Mouse (Mus musculus): ENCODE results near the gene Gucd1. TPM values are rescaled to one million over a fixed set of nuclear protein-coding genes. Genes with fewer than 3 reads are reported as not detected.
"Not testable (repeated sequence)": the region's sequence is repeated elsewhere in the genome, so short reads cannot be mapped to it uniquely, and the experiment has no call there.

Gucd1 gene
- polyA plus RNA-seq, 3 experiments from 2014 or later: 14.3 to 18.4 (median 17.1) TPM

DNA sequence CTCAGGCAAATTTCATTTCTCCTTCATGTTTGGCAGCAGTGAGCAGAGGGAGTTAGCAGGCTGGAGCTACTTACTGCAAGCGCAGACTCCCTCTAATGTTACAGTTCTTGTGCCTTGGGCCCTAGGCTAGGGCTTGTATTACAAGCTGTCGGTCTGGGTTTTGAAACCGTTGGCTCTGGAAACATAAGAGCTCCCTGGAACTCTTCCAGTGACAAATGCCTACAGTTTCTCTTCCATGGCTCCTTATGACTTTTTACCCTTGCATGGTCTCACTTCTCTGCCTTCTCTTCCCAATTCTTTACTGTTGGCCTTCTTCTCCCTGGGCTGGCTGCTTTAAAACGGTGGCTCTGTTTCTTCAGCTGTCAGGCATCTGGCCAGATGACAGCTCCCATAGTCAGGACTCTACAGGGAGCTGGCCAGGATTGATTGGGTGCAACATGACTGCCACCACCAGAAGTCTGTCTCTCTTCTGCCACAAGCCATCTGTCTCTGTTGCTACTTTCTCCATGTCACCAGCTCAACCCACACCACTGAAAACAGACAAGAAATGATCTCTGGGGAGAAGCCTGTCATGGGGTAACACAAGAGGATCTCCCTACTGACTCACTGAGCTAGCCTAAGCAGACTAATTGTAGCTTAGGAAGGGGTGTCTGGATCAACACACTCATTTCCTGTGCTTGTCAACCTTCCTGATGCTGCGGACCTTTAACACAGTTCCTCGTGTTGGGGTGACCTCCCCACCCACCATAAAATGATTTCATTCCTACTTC is 51.8 kb downstream of the Gucd1 start:
- ATAC-seq: no peak

- no peak for ATAC-seq
Measured at GRCm38 (mm10) chr10:75462728-75463127, 55.0 kb downstream of the Gucd1 start.

DNA sequence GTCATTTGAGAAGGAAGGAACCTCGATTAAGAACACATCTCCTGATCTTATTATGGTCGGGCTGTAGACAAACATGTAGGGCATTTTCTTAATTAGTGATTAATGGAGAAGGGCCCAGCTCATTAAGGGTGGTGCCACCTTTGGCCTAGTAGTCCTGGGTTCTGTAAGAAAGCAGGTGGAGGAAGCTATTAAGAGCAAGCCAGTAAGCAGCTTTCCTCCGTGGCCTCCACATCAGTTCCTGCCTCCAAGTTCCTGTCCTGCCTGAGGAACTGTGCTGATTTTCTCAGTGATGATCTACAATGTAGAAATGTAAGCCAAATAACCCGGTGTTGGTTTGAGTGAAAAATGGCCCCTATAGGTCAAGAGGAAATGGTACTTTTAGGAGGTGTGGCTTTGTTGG is 59.4 kb downstream of the Gucd1 start:
- no peak for ATAC-seq

DNA sequence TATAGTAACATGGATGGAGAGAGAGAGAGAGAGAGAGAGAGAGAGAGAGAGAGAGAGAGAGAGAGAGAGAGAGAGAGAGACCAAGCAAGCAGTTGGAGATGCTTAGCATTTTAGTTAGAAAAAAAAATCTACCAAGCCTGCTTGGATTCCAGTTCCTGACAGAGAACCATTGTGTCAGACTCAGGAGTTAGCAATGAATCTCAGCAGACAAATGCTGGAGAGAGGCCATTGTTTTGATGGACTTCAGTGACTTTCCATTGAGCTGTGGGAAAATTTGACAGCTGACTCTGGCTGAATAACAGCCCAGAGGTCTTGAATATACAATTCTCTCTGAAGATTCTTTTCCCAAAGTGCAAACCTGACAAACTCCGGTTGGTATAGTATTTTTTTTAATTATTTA is 59.9 kb downstream of the Gucd1 start:
- ATAC-seq: no peak

GRCm38 (mm10) chr10:75456061-75456831 is 61.5 kb downstream of the Gucd1 start:
- ATAC-seq: not testable (repeated sequence)

DNA sequence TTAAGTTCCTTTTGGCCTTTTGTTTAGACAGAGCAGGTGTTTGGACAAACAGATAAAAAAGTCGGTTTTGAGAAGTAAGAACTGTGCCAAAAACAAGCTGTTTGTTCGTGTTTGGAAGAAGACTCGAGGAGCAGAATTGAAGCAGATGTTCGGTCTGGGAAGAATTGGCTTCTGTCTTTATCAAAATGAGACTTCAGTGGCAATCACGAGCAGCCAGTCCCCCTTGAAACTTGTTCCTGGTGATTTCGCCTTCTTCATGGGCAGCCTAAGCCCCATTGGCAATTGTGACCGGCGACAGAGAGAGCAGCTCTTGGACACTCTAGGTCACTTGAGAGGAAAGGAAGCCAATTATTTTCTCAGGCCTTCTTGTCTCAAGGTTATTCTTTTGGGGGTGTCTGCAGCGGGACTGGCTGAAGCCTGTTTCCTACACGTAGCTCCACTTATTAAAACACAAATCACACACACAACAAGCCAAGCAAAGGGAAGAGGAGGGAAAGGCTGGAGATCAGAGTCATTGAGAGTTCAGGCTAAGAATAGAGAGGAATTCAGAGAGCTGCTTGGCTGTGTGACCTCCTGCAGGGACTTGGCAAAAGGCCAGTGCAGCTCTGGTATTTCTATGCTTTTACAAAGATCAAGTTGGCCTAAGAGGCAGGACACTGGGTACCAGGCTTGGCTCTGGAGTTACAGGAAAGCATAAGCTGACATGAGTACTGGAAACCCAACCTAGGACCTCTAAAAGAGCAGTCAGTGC is 66.6 kb downstream of the Gucd1 start:
- ATAC-seq: no peak

GRCm38 (mm10) chr10:75450331-75450730 is 67.4 kb downstream of the Gucd1 start:
- ATAC-seq: no peak

DNA sequence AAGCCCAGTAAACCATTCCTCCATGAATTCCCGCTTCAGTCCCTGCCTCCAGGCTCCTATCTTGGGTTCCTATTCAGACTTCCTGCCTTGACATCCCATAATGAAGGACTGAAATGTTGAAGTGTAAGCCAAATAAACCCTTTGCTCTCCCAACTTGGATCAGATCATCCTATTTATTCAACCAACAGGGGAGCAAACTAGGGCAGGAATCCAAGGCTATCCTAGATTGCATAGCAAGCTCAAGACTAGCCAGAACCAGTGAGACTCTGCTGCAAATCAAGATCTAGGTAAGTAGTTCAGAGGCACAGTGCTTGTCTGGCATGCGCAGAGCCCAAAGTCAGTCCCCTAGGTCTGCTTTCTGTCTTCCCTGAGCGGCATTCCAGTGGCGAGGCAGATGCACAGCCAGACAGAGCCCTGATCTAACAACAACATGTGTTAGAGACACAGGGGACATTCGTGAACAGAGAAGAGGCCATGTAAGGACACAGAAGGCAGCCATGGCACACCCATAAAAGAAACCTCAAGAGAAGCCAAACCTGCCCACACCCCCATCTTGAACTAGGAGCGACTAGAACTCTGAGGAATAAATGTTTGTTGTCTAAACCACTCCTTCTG is 68.9 kb downstream of the Gucd1 start:
- ATAC-seq: no peak

DNA sequence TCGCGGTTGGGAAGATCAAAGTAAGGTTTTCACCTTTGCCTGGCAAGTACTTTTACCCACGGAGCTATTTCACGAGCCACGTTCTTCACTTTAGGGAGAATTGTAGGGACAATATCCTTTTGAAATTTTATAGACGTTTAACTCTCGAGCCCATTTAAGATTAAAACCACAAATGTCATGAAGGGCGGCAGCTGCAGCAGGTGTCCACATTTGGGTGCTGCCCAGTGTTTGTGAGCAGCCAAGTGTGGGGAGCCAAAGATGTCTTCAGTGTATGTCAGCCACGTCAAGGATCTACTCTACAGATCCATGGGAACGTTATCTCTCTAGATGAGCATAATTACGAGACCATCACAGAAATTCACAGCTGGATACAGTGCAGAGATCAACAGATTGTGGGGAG is 70.3 kb downstream of the Gucd1 start:
- ATAC-seq: no peak

- peak; percentile 89 for ATAC-seq
Measured at GRCm38 (mm10) chr10:75446501-75447083, 71.2 kb downstream of the Gucd1 start.

GRCm38 (mm10) chr10:75445030-75445429 is 72.7 kb downstream of the Gucd1 start:
- ATAC-seq: no peak

DNA sequence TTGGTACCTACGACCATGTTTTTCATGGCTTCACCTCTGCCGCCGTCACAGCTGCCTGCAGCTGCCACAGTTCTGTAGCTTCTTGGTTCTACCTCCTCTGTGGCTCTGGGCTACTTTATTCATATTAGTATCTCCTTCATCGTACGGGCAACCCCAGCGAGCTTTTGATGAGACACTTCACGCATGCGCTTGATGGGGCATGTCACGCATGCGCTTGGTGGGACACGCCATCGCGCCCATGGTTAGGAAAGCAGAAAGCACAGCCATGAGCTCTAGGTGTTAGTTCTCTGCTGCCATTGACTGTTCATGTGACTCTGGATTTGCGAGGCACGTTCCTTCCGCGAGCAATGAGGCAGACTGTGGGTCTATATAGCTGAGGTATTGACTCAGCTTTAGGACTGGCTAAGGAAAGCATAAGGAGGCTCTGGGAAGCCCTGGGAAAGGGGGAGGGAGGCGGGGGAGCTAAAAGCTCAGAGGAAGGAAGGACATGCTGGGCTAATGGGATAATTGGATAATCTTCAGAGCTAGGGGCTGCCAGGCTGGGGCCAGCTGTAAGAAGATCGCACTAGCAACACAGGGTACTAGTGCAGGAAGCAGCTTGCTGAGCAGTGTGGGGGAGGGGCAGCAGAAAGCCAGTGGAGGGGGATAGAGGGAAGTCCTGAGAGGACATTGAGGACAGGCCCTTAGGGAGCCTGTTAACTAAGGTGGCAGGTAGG is 73.5 kb downstream of the Gucd1 start:
- no peak for ATAC-seq

DNA sequence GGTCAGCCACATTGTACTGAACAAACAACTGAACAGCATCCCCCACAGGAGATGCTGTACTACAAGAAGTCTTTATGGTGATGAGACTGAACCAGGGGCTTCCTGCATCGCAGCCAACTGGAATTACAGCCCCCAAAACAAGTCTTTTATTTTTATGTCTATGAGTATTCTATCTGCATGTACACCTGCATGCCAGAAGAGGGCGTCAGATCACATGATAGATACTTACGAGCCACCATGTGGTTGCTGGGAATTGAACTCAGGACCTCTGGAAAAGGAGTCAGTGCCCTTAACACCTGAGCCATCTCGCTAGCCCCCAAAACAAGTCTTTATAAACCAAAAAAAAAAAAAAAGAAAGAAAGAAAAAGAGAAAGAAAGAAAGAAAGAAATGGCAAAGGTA is 74.8 kb downstream of the Gucd1 start:
- no peak for ATAC-seq

DNA sequence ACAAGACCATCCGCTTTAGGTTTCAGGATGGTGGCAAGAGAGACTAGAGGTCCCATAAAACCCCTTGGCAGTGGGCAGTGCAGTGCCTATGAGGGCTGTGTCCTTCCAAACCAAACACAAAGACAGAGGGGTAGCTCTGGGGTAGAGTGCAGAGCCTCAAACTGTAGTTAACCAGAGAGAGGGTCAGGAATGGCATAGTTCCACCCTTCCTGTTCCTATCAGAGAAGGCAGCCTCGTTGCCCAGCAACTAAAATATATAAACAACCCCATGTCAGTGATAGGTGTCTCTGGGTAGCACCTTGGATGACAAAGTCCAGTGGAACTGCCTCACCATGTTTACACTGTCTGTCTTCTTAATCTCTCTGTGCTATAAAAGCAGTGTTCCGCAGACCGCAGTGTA is 76.0 kb downstream of the Gucd1 start:
- ATAC-seq: no peak

DNA sequence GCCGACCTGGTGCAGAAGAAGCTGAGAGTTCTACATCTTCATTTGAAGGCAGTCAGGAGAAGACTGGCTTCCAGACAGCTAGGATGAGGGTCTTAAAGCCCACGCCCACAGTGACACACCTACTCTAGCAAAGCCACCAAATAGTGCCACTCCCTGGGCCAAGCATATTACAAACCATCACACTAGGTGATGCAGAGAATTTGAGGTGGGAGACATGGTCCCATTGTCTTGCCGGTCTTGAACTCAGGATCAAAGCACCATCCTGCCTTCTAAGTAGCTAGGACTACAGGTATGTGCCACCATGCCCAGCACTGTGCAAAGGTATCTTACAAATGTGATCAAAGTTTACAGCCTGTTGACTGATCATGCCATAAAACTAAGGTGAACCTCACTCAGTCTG is 77.0 kb downstream of the Gucd1 start:
- no peak for ATAC-seq

DNA sequence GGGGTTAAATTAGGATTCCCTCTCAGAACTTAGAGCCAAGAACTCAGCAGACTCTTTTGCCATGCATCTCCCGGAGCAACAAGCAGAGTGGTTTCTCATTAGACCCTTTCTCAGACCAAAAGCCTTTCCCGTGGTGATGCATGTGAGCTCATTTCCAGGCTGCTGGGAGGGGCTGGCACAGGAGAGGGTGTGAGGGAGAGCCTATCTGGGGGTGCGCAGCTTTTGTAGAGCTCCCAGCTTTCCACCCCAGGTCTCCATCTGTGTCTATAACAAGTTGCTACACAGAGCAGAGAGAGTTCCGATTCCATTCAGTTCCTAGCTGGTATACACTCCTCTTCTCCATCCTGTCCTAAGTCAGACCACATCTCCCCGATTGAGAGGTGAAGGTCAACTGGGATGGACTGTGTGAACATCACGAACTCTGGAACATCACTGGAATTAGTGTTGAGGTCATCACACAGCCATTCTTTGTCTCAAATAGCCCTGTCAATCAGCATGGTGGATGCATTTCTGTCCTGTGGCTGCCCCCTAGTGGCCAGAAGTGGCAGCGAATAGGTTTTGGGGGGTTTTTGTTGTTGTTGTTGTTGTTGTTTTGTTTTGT is 78.5 kb downstream of the Gucd1 start:
- no peak for ATAC-seq

- ATAC-seq: no peak
Measured at GRCm38 (mm10) chr10:75438132-75438810, 79.5 kb downstream of the Gucd1 start.

DNA sequence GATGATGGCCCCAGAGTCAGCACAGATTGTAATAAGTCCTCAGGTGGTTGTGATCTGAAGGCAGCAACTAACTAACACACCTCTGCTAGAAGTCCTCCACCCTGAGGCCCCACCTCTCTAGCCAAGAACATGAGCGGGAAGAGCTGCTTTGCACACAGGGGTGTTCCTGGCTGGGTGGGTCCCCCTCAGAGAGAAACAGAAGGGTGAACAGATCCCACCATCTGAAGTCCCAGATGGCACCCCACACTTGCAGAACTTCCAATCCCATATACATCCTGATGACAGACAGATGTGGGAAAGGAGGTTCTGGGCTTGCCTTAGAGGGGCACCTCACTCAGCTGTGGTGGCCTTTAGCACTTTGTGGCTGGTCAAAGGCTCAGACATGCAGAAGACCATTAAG is 80.5 kb downstream of the Gucd1 start:
- ATAC-seq: no peak

DNA sequence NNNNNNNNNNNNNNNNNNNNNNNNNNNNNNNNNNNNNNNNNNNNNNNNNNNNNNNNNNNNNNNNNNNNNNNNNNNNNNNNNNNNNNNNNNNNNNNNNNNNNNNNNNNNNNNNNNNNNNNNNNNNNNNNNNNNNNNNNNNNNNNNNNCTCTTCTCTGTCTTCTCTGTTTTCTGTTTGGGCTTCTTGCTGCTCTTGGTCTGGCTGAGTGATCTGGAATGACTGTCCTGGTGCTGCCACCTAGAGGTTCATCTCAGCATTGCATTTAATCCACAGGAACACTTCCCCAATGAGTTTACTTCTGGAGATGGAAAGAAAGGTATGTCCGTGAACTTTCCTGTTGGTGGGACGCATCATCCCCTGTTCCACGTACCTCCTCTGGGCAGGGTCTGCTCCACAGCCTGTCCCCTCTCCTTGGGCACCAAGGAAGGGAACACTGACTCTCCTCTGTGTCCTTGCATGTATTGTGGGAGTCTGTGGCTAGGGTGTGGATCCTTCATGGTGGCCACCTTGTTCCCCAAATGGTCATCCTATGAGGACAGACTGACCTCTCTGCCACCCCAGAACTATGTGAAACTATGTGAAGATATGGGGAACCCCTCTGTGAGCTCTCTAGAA is 81.1 kb downstream of the Gucd1 start:
- peak; percentile 36 for ATAC-seq

DNA sequence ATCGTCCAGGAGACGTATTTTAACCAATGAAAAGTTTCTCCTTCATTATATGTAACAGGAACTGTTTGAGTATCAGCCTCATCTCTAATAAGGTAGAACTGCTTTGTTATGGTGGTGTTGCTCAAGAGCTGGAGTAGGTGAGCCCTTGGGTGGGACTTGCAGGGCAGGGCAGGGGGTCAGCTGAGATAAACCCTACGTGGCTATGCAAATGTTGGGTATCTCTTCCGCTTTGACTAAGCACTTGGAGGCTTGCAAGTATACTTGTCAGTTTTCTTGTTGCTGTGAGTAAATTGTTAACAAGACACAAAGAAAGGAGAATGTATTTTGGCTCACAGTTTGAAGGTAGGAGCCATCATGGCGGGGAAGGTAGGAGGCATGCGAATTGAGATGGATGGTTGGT is 87.1 kb downstream of the Gucd1 start:
- no peak for ATAC-seq
